Mouse (Mus musculus): ENCODE measurements around the gene Pin1rt1.

GRCm38 (mm10) chr2:104688321-104688720, 27.9 kb downstream of the Pin1rt1 start:
- TF ChIP-seq CTCF (IDR thresholded peaks at IDR 0.05; ENCODE audit: low read depth, low read length) (no peak), POLR2A (IDR thresholded peaks at IDR 0.05; ENCODE audit: insufficient read depth, low read length) (no peak)
